Mouse (Mus musculus) granulocyte monocyte progenitor cell, adult 5-6 weeks (primary cell): ENCODE results near the gene Arl10. TPM values are rescaled to one million over a fixed set of nuclear protein-coding genes. Genes with fewer than 3 reads are reported as not detected.

Source experiments
- ATAC-seq: replicated peaks from 2 replicates; pipeline ENCODE4 v1.8.0; 2016; ENCODE audit warnings: mild to moderate bottlenecking, moderate TSS enrichment, inconsistent platforms; ENCODE audit not compliant: poor library complexity, severe bottlenecking
- total RNA-seq, 2 experiments: library from RNA; stranded (forward) in 1 of 2; stranded (reverse) in 1 of 2; fragments of 200-712, 200-1000 nt in 1 of 2; fragments of >200 nt in 1 of 2; fragmentation: Nextera tagmentation in 1 of 2; gene quantifications; 2 replicates each; pipeline ENCODE4 v1.2.3; 2014 to 2017

Gene Arl10
- total RNA-seq, 2 experiments from 2014 or later, result 12.1 to 24.0 TPM

DNA sequence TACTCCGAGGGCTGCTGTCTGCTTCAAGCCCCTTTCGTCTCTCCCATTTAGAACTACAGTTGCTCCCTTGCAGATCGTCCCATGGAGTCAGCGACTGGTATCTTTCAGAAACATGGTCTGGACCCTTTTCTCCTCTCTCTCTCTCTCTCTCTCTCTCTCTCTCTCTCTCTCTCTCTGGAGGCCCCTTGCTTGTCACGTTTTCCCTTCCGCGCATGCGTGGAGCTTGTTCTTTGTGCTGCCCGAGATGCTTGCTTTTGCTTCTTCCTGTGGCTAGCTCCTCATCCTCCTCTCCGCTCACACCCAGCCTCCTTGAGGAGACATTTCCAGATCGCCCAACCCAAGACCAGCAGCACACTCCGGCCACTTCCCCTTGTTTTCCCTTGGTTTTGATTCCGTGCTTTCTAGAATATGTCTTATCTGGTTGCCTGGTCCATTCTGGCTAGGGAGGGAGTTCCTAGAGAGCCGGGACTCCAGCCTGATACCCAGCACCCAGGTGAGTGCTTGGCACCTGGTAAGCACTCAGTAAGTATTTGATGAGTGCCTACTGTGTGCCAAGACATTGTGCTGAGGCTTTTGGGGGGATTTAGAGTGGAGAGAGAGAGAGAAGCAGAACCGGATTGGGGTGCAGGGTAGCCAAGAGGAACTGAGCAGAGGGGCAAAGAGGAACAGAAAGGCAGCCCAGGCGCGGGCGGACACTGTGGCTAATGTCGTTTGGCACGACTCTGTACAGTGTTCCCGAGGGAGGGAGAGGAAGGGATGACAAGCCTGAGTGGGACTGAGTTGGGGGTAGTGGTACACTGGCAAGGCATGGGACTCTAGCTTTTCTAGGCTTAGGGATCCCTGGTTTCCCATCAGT lies 3.1 kb downstream of the Arl10 start:
- ATAC-seq, result peak; percentile 85

DNA sequence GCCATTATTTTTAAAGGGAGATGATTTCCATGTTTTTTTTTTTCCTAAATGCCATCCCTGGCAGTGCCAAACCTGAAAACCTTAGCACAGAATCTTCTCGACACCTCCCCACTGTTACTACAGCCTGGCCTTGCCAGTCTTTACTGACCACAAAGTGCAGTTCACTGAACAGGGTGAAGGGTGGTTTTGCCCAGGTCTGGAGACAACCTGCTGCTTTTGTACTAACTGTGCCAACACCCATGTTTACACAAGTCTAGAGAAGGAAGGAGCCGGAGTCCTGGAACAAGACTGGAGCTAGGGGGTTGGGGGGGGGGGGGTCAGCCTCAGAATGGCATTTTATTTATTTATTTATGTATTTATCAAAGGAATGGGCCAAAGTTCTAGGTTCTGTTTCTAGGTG lies 6.6 kb downstream of the Arl10 start:
- no peak for ATAC-seq

DNA sequence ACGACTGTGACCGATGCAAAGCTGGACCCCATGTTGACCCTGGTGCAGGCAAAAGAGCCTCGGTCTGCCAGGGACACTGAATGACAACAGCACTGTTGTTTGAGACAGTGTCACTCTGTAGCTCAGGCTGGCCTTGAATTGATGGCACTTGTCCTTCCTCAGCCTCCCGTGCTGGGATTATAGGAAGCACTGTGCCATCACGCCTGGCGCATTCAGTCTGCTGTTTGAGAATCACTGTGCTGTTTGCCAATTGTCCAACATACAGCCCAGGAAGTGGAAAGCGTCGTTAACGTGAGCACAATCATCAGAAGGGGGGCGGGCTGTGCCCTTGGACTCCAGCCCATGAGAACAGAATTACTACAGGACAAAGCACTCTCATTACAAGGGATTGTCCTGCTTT lies 7.3 kb downstream of the Arl10 start:
- no peak for ATAC-seq

DNA sequence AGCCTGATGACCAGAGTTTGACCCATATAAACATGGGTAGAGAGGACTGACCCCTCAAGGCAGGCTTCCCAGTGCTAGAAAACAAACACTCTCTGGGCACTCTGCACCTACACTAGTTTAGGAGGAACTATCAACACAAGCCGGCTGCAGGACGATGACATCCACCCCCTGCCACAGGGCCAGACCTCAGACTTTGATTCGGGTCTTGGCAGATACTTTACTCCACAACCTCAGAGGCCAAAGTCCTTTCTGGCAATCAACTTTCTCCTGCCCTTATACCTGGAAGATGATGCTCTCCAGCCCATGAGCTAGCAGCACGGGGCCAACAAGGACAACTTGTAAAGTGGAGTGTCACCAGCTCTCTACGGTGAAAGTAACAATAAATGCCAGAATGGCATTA lies 8.0 kb downstream of the Arl10 start:
- no peak for ATAC-seq

DNA sequence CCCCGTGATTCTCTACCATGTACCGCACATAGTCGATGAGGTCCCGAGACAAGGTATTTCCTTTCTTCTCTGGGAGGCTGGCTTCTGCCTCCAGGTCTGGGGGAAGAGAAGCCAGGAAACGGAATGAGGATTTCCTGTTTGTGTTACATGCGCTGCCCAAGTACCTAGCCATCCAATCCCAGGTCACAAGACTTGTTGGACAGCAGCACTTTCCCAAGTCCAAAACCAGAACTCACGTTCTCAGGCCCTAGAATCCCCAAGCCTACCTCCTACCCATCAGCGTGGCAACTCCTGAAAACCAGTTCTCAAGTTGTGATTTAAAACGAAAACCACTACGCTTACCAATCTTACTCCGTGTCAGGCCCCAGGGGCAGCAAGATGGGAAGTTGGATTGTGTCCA lies 11.0 kb downstream of the Arl10 start:
- no peak for ATAC-seq

DNA sequence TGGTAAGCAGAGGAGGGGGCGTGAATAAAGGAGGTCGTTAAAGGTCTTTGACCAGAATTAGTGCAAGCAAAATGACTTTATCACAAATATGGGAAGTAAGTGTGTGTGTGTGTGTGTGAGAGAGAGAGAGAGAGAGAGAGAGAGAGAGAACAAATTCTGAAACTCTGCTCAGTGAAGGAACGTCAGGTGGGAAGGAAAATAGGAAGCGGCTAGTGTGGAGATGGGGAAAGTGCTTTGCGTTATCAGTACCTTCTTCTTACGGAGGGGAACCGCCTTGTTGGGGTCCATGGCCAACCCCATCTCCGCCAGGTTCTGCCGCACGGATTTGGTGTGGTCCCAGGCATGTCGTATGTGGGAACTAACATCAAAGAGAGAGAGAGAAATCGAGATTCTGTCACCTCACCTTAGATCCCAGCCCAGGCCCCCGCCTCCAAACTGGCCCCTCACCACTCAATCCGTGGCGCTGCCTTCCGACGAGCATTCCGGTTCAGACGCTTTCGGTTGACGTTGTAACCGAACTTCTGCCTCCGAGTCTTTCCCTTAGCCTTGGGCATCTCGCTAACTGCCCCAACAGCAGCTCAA lies 14.7 kb downstream of the Arl10 start:
- peak; percentile 51 for ATAC-seq

DNA sequence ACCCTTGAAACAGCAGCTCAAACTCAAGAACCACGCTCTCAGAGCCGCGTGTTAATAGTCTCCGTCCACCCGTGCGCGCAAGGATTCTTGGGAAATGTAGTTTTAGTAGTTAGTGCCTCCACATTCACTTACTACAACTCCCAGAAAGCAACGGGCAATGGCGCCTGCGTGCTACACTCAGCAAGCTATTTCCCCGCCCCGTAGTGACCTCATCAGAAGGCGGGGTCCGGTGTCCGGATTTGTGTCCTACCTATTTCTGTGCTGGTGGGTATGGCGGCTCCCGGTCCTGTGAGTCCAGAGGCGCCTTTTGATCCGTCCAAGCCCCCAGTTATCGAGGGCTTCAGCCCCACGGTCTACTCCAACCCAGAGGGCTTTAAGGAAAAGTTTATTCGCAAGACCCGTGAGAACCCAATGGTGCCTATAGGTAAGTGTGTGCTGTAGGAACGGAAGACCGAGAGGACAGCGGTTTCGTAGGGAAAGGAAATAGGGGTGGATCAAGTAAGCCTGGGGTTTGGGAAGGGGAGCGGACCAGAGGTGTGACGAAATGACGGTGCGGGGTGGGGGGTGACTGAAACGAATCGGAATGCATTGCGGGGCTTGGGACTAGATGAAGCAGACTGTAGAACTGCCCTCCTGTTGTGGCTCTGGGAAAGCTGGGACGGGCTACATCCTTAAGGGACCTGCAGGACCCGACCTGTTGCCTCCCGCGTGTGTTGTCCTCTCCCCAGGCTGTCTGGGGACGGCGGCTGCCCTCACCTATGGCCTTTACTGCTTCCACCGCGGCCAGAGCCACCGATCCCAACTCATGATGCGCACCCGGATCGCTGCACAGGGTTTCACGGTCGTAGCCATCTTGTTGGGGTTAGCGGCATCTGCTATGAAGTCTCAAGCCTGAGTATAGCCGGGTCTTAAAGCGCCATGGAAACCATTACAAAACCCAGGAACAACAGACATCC lies 15.5 kb downstream of the Arl10 start, which contains the start of the genes Nop16 and Higd2a:
TSS of gene Nop16 (minus strand) at position 95 of the 956 bp plus-strand sequence.
TSS of gene Higd2a (plus strand) at position 212 of the 956 bp plus-strand sequence.
- peak; percentile 87 for ATAC-seq

DNA sequence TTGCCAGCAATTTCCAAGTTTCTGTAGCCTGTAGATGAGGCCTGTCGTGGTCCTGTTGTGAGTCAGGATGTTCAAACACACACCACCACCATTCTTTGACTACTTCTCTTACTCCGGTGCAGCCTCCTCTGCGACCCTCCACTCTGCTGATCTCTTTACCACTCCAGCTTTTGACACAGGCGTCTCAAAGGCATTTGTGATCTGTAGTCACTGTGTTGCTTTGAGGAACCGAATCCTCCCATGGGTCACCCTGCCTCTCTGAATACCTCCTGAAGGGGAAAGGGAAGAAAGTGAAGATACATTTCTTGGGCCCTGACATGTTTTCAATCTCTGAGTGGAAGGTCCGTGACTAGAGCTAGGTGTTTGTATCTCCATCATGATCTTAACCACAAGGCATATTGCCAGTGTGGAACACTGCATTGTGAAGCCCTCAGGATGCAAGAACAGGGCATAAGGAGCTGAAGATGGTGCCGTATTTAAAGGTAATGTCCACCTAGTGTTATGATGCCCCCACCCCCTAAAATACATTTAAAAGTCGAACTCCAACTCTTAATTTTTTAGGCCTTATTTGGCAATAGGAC lies 17.1 kb downstream of the Arl10 start:
- ATAC-seq, result no peak

DNA sequence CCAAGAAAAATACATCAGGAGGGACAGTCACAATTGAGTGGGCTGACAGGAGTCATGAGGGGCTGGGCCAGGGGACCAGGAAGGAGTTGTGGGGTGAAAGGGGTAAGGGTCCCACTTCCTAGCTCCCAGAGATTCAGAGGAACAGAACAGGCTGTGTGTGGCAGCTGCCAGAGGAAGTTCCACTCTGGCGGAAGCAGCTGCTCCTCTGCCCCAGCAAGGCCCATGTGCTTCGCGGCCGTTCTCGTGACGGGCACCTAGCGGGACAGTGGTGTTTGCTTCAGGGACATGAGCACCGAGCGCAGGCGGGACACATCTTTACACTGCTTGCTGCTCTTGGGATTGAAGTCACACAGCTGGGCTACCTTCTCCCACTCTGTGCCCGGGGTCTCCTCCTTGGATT lies 18.8 kb downstream of the Arl10 start:
- no peak for ATAC-seq

DNA sequence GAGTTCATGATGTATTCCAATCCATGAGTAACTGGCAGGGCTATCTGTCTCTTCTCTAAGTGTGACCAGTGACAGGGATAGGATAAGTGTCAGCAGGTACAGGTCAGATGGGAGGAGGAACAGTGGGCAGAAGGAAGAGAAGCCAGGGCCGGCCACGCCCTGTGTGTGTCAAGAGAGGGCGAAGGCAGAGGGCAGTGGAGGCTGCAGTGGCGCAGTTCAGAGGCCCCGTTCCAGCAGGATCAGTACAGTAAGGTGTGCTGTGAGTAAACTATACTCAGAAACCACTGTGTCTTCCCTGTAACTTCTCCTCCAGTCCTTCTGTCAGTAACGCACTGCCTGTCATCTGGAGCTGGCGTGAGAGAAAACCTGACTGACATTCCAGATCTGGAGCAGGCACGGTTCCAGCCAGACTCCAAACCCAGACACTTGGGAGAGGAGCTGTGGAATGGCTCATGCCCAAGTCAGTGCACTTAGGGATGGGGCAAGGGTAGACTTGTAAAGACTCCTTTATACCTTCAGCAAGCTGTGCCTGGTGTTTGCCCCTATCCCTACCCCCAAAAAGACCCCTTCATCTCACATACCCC lies 21.4 kb downstream of the Arl10 start:
- ATAC-seq, result no peak

DNA sequence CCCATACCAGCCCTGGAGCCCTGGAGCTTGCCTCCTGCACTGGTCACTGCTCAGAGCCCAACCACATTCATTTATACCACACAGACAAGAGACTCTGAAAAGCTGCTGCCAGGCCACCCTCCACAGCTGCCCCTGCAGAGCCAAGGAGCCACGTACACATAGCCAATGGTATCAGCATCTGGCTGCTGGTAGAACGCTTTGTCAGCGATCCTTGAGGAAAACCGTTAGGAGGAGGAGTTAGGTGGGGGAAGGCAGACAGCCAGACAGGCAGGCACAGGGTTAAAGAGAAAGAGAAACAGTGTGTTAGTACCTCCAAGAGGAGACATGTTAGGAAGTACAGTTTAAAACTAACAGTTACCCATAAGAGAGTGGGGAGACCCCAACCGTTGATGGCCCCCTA lies 22.1 kb downstream of the Arl10 start:
- no peak for ATAC-seq

DNA sequence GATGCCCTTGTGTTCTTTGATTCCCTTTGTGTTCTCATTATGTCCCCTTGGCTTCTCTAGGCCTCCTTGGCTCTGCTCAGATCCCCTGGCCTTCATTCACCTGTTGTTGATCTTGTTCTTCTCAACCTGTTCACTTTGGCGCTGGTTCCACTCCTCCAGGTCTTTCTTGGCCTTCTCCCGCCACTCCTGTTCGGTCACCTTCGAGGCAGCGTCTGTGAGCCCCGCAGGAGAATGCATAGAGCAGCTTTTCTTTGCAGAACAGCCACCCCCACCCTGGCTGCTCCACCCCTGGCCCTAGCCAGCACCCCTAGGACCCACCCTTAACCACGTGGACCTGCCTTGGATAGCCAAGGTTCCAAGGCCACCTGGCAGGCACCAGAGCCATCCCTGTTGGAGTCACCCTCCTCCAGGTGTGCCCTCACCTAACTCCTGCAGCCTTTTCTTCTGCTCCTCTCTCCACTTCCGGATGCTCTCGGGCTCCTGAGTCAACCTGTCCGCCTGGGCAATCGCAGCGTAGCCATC lies 23.9 kb downstream of the Arl10 start:
- ATAC-seq, result no peak

DNA sequence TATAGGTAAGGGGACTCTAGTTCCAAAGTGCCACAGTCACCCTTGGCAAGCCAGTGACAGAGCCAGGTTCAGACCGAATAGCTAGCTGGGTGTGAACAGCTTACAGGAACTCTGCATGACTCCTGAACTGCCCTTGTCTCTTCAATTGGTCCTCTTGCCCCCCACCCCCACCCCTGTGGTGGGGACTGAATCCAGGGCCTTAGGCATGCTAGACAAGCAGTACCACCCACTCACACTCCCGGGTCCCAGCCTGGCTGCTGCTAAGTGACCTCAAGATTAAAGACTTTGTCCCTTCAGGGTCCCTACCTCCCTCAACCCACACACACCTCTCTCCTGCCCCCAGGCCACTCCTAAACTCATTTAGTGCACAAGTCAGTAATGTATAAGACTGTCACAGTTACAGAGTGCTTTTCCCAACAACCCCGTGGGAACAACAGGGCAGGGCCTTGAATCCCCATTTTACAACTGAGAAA lies 27.9 kb downstream of the Arl10 start:
- no peak for ATAC-seq

DNA sequence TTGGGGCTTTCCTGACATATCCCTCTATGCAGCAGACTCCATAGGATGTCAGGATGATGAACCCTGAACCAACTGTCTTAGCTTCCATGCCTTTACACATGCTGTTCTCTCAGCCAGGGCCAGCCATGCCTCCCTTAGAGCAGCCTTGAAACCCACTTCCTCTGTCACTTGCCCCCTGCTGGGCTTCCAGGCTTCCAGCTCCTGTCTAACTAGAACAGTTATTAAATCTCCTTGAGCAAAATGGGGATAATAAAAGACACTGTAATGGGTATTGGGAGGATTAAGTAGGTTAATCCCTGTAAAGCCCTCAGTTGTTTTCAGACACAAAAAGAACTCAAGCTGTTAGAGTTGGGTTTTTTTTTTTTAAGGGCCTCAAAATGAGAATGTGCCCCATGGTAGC lies 28.7 kb downstream of the Arl10 start:
- no peak for ATAC-seq

DNA sequence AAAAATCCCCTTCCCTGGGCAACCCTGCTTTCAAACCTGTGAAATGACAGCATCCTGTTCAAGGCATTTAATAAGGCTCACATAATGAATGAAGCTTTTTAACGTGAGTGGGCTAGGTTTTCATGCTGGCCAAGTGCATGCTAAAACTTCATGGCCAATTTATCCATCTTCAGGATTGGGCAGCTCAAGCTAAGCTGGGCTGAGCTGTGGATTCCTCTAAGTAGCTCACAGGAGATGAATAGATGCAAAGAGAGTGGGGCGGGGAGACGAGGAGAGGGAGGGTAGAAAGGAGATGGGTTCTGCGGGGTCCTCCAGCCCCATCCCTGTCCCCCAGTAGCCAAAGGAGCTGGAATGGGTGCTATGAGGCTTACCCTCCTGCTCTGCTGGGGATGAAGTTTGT lies 29.4 kb downstream of the Arl10 start:
- no peak for ATAC-seq

DNA sequence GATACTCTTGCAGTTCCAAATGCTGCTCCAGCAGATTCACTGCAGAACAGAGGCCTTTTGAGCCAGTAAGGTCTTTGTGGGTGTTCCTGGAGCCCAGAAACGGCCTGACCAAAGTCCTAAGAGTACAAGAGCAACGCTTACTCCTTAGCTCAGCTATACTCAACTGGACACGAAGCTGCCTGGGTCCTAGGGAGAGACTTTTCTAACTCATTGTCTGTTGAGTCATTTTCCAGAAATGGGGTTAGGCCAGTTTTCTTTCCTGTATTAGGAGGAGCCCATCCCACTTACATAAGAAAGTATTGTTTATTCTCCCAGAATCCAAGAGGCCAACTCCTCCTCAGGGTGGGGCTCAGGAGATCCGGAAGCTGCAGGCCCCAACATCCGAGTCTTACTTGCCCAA lies 30.6 kb downstream of the Arl10 start:
- ATAC-seq, result no peak

DNA sequence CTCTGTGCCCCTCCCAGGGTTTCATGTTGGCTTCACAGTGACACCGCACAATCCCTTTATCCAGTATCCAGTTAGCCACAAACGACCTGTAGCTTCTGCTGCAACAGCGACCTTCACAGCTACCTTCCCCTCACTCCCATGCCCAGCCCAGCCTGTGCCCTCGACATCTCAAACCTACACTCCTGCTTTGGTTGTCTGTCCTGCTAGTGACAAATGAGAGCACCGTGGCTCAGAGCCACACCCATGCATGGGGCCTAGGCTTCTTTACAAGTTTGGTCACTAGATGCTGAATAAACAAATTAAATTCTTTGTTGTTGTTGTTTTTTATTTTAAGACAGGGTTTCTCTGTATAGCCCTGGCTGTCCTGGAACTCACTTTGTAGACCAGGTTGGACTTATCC lies 32.4 kb downstream of the Arl10 start:
- ATAC-seq, result no peak

DNA sequence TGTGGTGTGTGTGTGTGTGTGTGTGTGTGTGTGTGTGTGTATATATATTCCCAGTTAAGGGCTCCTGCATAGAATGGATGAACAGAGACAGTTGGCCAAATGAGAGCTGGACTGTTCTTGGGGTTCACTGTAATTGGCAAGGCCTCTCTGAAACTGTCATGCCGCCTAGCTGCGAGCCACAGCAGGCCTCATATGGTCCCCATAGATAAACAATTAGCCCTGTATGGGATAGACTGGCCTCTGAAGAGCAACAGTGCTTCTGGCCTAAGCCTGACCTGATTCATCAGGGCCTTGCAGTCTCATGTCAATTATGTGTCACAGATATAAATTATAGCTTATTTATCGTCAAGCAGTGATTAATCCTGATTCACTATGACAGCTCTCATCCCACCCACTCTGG lies 33.2 kb downstream of the Arl10 start:
- no peak for ATAC-seq

DNA sequence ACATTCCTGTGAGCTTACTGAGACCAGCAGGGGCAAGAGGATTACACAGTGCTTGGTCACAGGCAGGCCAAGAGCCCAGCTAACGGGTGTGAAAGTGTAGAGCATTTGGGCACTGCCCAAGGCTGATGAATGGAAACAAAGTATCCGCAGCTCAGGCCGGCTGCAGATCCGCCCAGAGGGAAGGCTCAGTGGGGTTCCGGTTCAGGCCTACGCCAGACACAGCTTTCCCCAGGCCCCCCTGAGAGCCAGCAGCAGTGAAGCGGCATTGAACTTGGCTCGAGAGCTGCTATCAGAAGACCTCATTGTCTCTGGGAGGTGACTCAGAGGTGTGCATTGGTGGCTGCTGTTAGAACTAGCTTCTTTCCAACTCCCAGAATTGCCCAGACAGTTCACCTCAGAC lies 33.9 kb downstream of the Arl10 start:
- ATAC-seq, result no peak

DNA sequence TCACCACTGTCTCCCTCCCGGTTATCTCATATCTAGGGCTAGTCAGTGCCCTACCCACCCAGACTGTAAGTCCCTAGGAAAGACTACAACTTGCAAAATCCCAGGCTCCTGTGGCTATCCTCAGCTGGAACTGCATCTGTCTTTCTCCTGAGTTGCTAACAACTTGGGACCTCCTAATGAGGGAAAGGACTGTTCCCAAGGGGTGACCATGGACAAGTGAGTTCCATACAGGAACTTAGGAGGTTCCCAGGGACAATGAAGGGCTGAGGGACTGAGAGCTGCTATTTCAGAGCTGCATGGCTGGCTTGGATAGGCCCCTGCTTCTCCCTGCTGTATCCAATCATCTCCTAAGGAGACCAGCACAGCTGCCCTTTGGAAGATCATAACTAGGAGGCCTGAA lies 34.5 kb downstream of the Arl10 start:
- no peak for ATAC-seq
